Mouse (Mus musculus): ENCODE measurements around the gene Crtc3.

The Crtc3 gene

GRCm38 (mm10) chr7:80557161-80557560 lies 131.5 kb downstream of the Crtc3 start:
- DNase-seq (ENCODE audit: low read depth, low spot score), result no peak

GRCm38 (mm10) chr7:80556166-80556565 lies 132.5 kb downstream of the Crtc3 start:
- DNase-seq (ENCODE audit: low read depth, low spot score), result no peak

- DNase-seq (ENCODE audit: low read depth, low spot score), result no peak
Observed at GRCm38 (mm10) chr7:80555146-80555545, 133.5 kb downstream of the Crtc3 start.

GRCm38 (mm10) chr7:80554180-80555021 lies 134.3 kb downstream of the Crtc3 start:
- DNase-seq (ENCODE audit: low read depth, low spot score), result no peak

GRCm38 (mm10) chr7:80548513-80549260 lies 140.0 kb downstream of the Crtc3 start:
- DNase-seq (ENCODE audit: low read depth, low spot score), result no peak

- DNase-seq (ENCODE audit: low read depth, low spot score), result no peak
Observed at GRCm38 (mm10) chr7:80542139-80542831, 146.4 kb downstream of the Crtc3 start.

- no peak for DNase-seq (ENCODE audit: low read depth, low spot score)
Observed at GRCm38 (mm10) chr7:80539581-80539980, 149.1 kb downstream of the Crtc3 start.
